Mouse (Mus musculus): ENCODE results near the gene Gramd4.

DNA sequence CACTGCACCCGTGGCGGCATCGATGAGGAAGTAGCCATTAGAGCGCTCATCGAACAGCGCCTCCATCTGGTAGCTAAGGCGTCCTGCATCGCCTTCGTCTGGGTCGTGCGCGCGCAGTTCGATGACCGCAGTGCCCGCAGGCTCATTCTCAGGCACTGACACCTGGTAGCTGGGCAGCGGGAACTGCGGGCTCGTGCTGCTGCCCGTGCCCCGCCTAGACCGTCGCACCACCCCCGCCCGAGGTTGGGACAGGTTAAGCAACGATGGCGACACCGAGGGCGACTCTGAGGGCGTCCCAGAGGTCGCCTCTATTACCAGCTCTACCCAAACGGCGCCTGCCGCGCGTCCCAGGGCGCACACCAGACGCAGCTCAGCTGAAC lies 24.7 kb upstream of the Gramd4 start:
- no peak for TF ChIP-seq POLR2A (IDR thresholded peaks at IDR 0.05; ENCODE audit: insufficient read depth, low read depth, low read length)
- no peak for TF ChIP-seq EP300 (IDR thresholded peaks at IDR 0.05; ENCODE audit: insufficient read depth, low read depth, low read length)
